Mouse (Mus musculus) limb, embryonic 12.5 days (tissue): ENCODE data around the gene Uspl1. TPM values are rescaled to one million over a fixed set of nuclear protein-coding genes. Genes with fewer than 3 reads are reported as not detected.

Experiments
- ATAC-seq: fragments of 200-750 bp; cut with Nextera tagmentation; 2 replicates; pipeline ENCODE4 v1.8.0; 2017; ENCODE audit warnings: low read depth, moderate TSS enrichment; ENCODE audit not compliant: insufficient number of reproducible peaks, insufficient read depth, low FRiP score, low TSS enrichment
- H3K27ac ChIP-seq: fragments of 300-500 bp; sonication (generic); 2 replicates; pipeline ENCODE4 v1.5.1; 2016; ENCODE audit warnings: mild to moderate bottlenecking, moderate library complexity
- H3K27me3 ChIP-seq: fragments of 300-500 bp; sonication (generic); 2 replicates; pipeline ENCODE4 v1.6.1; 2016; ENCODE audit warnings: mild to moderate bottlenecking, moderate library complexity
- H3K36me3 ChIP-seq: fragments of 300-500 bp; sonication (generic); 2 replicates; pipeline ENCODE4 v1.6.1; 2016; ENCODE audit warnings: mild to moderate bottlenecking, moderate library complexity
- H3K4me1 ChIP-seq: fragments of 300-500 bp; sonication (generic); replicated peaks from 2 replicates; pipeline ENCODE4 v1.6.1; 2016
- H3K4me2 ChIP-seq: fragments of 300-500 bp; sonication (generic); 2 replicates; pipeline ENCODE4 v1.6.1; 2016; ENCODE audit warnings: mild to moderate bottlenecking, moderate library complexity
- H3K4me3 ChIP-seq: fragments of 300-500 bp; sonication (generic); replicated peaks from 2 replicates; pipeline ENCODE4 v1.5.1; 2016; ENCODE audit warnings: mild to moderate bottlenecking
- H3K9ac ChIP-seq: fragments of 300-500 bp; sonication (generic); replicated peaks from 2 replicates; pipeline ENCODE4 v1.6.1; 2016; ENCODE audit warnings: mild to moderate bottlenecking, moderate library complexity
- H3K9me3 ChIP-seq: fragments of 300-500 bp; sonication (generic); 2 replicates; pipeline ENCODE4 v1.6.1; 2016; ENCODE audit warnings: mild to moderate bottlenecking, moderate library complexity
- WGBS: fragments of 180-500 bp; shearing (Covaris S2); methylation state at CpG from one replicate; pipeline ENCODE4 v1.1.7; 2016; 5-methylcytosine and 5-hydroxymethylcytosine counted together
- microRNA-seq: library from miRNA; unstranded; fragments of <30 nt; microRNA quantifications from one replicate; pipeline ENCODE4, GENCODE M21; 2017
- polyA plus RNA-seq: library from polyadenylated mRNA; unstranded; fragments of >200 nt; fragmentation: Nextera tagmentation; extraction: Ambion mirVana; gene quantifications from 2 replicates; pipeline ENCODE4 v1.2.1, GENCODE M21; 2016

Gene Uspl1
- polyA plus RNA-seq, 1 experiment from 2014 or later: 75.0 TPM

GRCm38 (mm10) chr5:149259093-149259492, 74.9 kb downstream of the Uspl1 start:
- Histone ChIP-seq H3K9me3 (0 out of 2 replicates have a peak, but pooled peaks cover 4% of the 10 kb centered on the region), H3K4me2 (peak overlapping the region; percentile 36), H3K4me1 (peaks cover 19% of the 10 kb centered on the region), H3K27me3 (no peaks in the 10 kb centered on the region), H3K27ac (peak overlapping the region; percentile 69), H3K4me3 (no peak overlapping the region), H3K9ac (no peak overlapping the region), H3K36me3 (no peaks in the 10 kb centered on the region)
- WGBS: 28% methylated on average over 16 of the region's 16 CpGs
- ATAC-seq: peak; percentile 57; the same call in 1 of the 2 replicates

- Histone ChIP-seq H3K4me2 (no peak overlapping the region), H3K36me3 (no peaks in the 10 kb centered on the region)
Measured at GRCm38 (mm10) chr5:149261449-149261848, 77.3 kb downstream of the Uspl1 start.

GRCm38 (mm10) chr5:149261866-149262265, 77.7 kb downstream of the Uspl1 start:
- Histone ChIP-seq H3K27ac (no peak overlapping the region), H3K9ac (no peak overlapping the region), H3K4me1 (peaks cover 19% of the 10 kb centered on the region), H3K36me3 (no peaks in the 10 kb centered on the region), H3K27me3 (no peaks in the 10 kb centered on the region), H3K9me3 (0 out of 2 replicates have a peak, but pooled peaks cover 4% of the 10 kb centered on the region), H3K4me2 (no peak overlapping the region), H3K4me3 (no peak overlapping the region)
- no peak for ATAC-seq
- 68% methylated on average over 6 of the region's 6 CpGs for WGBS

More at GRCm38 (mm10) chr5:149261449-149261848, 77.3 kb downstream of the Uspl1 start:
- H3K4me3 ChIP-seq: no peak overlapping the region
- no peak for ATAC-seq
- no peak overlapping the region for H3K27ac ChIP-seq
- WGBS: 77% methylated on average over 7 of the region's 7 CpGs
- peaks cover 19% of the 10 kb centered on the region for H3K4me1 ChIP-seq
- 0 out of 2 replicates have a peak, but pooled peaks cover 4% of the 10 kb centered on the region for H3K9me3 ChIP-seq
- H3K9ac ChIP-seq: no peak overlapping the region
- H3K27me3 ChIP-seq: no peaks in the 10 kb centered on the region

- no peak for ATAC-seq
- H3K4me3 ChIP-seq: no peak within 1 kb of the TSS
- H3K27ac ChIP-seq: no peak within 1 kb of the TSS
- no peaks in the 10 kb centered on the region for H3K36me3 ChIP-seq
- WGBS: 44% methylated on average over 4 of the region's 4 CpGs
- 0 out of 2 replicates have a peak, but pooled peaks cover 4% of the 10 kb centered on the region for H3K9me3 ChIP-seq
- no peak within 1 kb of the TSS for H3K9ac ChIP-seq
- no peak within 1 kb of the TSS for H3K4me2 ChIP-seq
- H3K27me3 ChIP-seq: no peaks in the 10 kb centered on the region
- H3K4me1 ChIP-seq: peaks cover 2% of the 10 kb centered on the region
Measured at GRCm38 (mm10) chr5:149264405-149264804, 80.3 kb downstream of the Uspl1 start, which contains the start of gene Alox5ap. Alox5ap (plus strand) TSS chr5:149264767.

GRCm38 (mm10) chr5:149264878-149265279, 80.7 kb downstream of the Uspl1 start:
- Histone ChIP-seq H3K9ac (no peak overlapping the region), H3K4me2 (no peak overlapping the region), H3K27ac (no peak overlapping the region), H3K4me1 (no peaks in the 10 kb centered on the region), H3K9me3 (0 out of 2 replicates have a peak, but pooled peaks cover 4% of the 10 kb centered on the region), H3K36me3 (no peaks in the 10 kb centered on the region), H3K4me3 (no peak overlapping the region), H3K27me3 (no peaks in the 10 kb centered on the region)
- no peak for ATAC-seq
- WGBS: 53% methylated on average over 6 of the region's 6 CpGs

Small RNA genes lying within 50 kb of the gene (microRNA-seq; reads per million reads assigned to microRNA genes)
- not detected for gene Gm24105

Other genes starting within 250 kb of the Uspl1 start
- gene Gm42791, start 189.2 kb upstream of the Uspl1 start, polyA plus RNA-seq: 0.99 and 2.6 TPM in 2 replicates
- 1,952 and 2,010 TPM in 2 replicates for gene Hmgb1, start 139 bp downstream of the Uspl1 start, polyA plus RNA-seq
- gene Alox5ap, start 80.4 kb downstream of the Uspl1 start, polyA plus RNA-seq: 11.0 and 13.8 TPM in 2 replicates
- 0.44 and 0.47 TPM in 2 replicates for gene Medag, start 227.4 kb downstream of the Uspl1 start, polyA plus RNA-seq